Mouse (Mus musculus) cerebellum, postnatal 4 days (tissue): ENCODE measurements around the gene Gm20777.
"Not testable (repeated sequence)": the region's sequence is repeated elsewhere in the genome, so short reads cannot be mapped to it uniquely, and the experiment has no call there.

Experiments
- DNase-seq, 2 experiments: peaks; one replicate each; pipeline ENCODE4 v3.0.0; 2022; ENCODE audit warnings: low spot score in 2 of 2, mixed read lengths in 1 of 2

Gm20777 gene

GRCm38 (mm10) chrY:10752350-10752749, at the start of gene Gm20777:
Gene Gm20777, minus strand, starts transcription at chrY:10752450.
- not testable (repeated sequence) for DNase-seq

GRCm38 (mm10) chrY:10709551-10709950, 42.7 kb downstream of the Gm20777 start:
- DNase-seq, result not testable (repeated sequence)

GRCm38 (mm10) chrY:10708761-10709160, 43.5 kb downstream of the Gm20777 start:
- DNase-seq, result not testable (repeated sequence)

GRCm38 (mm10) chrY:10708226-10708625, 44.0 kb downstream of the Gm20777 start:
- DNase-seq, result not testable (repeated sequence)

- not testable (repeated sequence) for DNase-seq
Measured at GRCm38 (mm10) chrY:10706686-10707085, 45.6 kb downstream of the Gm20777 start.
